ENCODE assay signal across 24 mouse cellular contexts in genomic region chr7:111937102-111937501, GRCm38 (mm10).
DNase-seq lines count a peak whose midpoint lies in the region; TF ChIP-seq lines count a peak whose summit lies in the region.
"Had no signal": no experiment of that assay in that cellular context is flagged by ENCODE, and none has a peak within 500 bp of the region (broad histone marks: within the 10 kb centered on the region; RNA-seq: fewer than 3 reads in every experiment).

No protein-coding gene starts in this region.

- 87% methylated on average over 2 of the region's 2 CpGs for WGBS in heart, adult 2 months

- H3K27me3 ChIP-seq in heart, adult 2 months (ENCODE audit: control insufficient read depth, insufficient read depth, low read length): no peaks in the 10 kb centered on the region
- H3K27me3 ChIP-seq: midbrain, embryonic 15.5 days; neural tube, embryonic 15.5 days had no signal

- intact Hi-C loops in heart, adult 2 months (cut with DNase I): loop anchor here (10.0 kb wide), 1 partner anchor 242 kb away; no protein-coding TSS in a partner anchor
- intact Hi-C loops in heart, postnatal 25 days (cut with DNase I): no loop called here
- intact Hi-C loops in left cerebral cortex, postnatal 14 days (cut with DNase I): loop anchor here (10.0 kb wide), 1 partner anchor 152 kb away; no protein-coding TSS in a partner anchor
- intact Hi-C loops in left cerebral cortex, postnatal 10 days (cut with DNase I): no loop called here

- no peak overlapping the region for H3K27ac ChIP-seq in heart, adult 2 months
- H3K27ac ChIP-seq: hindbrain, embryonic 13.5 days; liver, embryonic 14.5 days; midbrain, embryonic 15.5 days; neural tube, embryonic 15.5 days had no signal

- no peak for TF ChIP-seq EP300 in heart, adult 2 months (IDR thresholded peaks at IDR 0.05; ENCODE audit: insufficient read depth, low read depth, low read length)

- H3K4me1 ChIP-seq in heart, adult 2 months (ENCODE audit: control insufficient read depth, insufficient read depth, low read length): no peaks in the 10 kb centered on the region; the same call in 1 of the 2 replicates
- H3K4me1 ChIP-seq: hindbrain, embryonic 13.5 days; midbrain, embryonic 15.5 days; neural tube, embryonic 15.5 days had no signal

- H3K79me2 ChIP-seq in heart, adult 2 months (replicated peaks; ENCODE audit: control insufficient read depth, insufficient read depth, low read length): no peaks in the 10 kb centered on the region

- no peak overlapping the region for H3K9ac ChIP-seq in heart, adult 2 months (ENCODE audit: low read depth, low read length)
- H3K9ac ChIP-seq: hindbrain, embryonic 13.5 days; liver, embryonic 14.5 days; midbrain, embryonic 15.5 days; neural tube, embryonic 15.5 days had no signal

- 0 out of 2 replicates have a peak, but pooled peaks have one; percentile 12 for TF ChIP-seq CTCF in heart, adult 2 months (IDR thresholded peaks at IDR 0.05)

- 0 out of 2 replicates have a peak, but pooled peaks cover 2% of the 10 kb centered on the region for H3K36me3 ChIP-seq in heart, adult 2 months (ENCODE audit: control insufficient read depth, insufficient read depth, low read length)
- H3K36me3 ChIP-seq: hindbrain, embryonic 13.5 days; midbrain, embryonic 15.5 days; neural tube, embryonic 15.5 days had no signal

- DNase-seq in heart, adult 2 months: no peak
- DNase-seq in heart, postnatal 25 days (ENCODE audit: low spot score): no peak
- DNase-seq in left cerebral cortex, postnatal 14 days (ENCODE audit: low spot score in 2 of 2): peak; percentile 41 to 49
- no peak for DNase-seq in left cerebral cortex, postnatal 10 days (ENCODE audit: extremely low spot score in 1 of 2, low spot score in 2 of 2)
- DNase-seq in brain, adult 2 months (ENCODE audit: low read depth, low spot score): peak; percentile 78
- peak; percentile 57 for DNase-seq in telencephalon, adult 2 months (ENCODE audit: low read depth, low spot score)
- DNase-seq in ovary, adult 18-20 months (ENCODE audit: low spot score): no peak
- DNase-seq: adrenal gland, postnatal 14 days; cerebellum, adult 11-12 months; cerebellum, adult 9-11 months; gastrocnemius, postnatal 25 days; heart, postnatal 4 days; kidney, postnatal 25 days; liver; lung, adult 2 months; lung, postnatal 10 days; right cerebral cortex, postnatal 4 days; thymus, adult 18-20 months; thymus, postnatal 25 days had no signal

- TF ChIP-seq POLR2A in heart, adult 2 months (IDR thresholded peaks at IDR 0.05; ENCODE audit: insufficient read depth, low read depth, low read length): no peak

- no peak overlapping the region for H3K4me3 ChIP-seq in heart, adult 2 months
- H3K4me3 ChIP-seq: erythroblast, embryonic 14.5 days; hindbrain, embryonic 13.5 days; midbrain, embryonic 15.5 days; neural tube, embryonic 15.5 days had no signal

Comparison
In these comparisons a context has a peak if more than half of its experiments do, and no peak if none do; other contexts are left out.
1. DNase-seq: peak in left cerebral cortex, postnatal 14 days (2 of 2), brain, adult 2 months (single experiment) and telencephalon, adult 2 months (single experiment); none in heart, adult 2 months (0 of 2), heart, postnatal 25 days (single experiment), left cerebral cortex, postnatal 10 days (0 of 2) and ovary, adult 18-20 months (single experiment).
2. intact Hi-C loops: an anchor here in heart, adult 2 months (10.0 kb wide) and left cerebral cortex, postnatal 14 days (10.0 kb wide); none called in heart, postnatal 25 days and left cerebral cortex, postnatal 10 days.